Mouse (Mus musculus) cerebellum, postnatal 4 days (tissue): ENCODE results near the gene Tnfrsf4.

ENCODE experiments used
- DNase-seq, 2 experiments: peaks; one replicate each; pipeline ENCODE4 v3.0.0; 2022; ENCODE audit warnings: low spot score in 2 of 2, mixed read lengths in 1 of 2

Tnfrsf4 gene

GRCm38 (mm10) chr4:156028580-156028979 lies 14.9 kb downstream of the Tnfrsf4 start:
- DNase-seq: no peak

GRCm38 (mm10) chr4:156030651-156031118 lies 17.0 kb downstream of the Tnfrsf4 start:
- DNase-seq: no peak

GRCm38 (mm10) chr4:156031255-156031592 lies 17.6 kb downstream of the Tnfrsf4 start:
- DNase-seq: no peak

- DNase-seq: peak; percentile 42 to 72
Observed at GRCm38 (mm10) chr4:156031593-156032391, 18.1 kb downstream of the Tnfrsf4 start.

- no peak for DNase-seq
Observed at GRCm38 (mm10) chr4:156032856-156033255, 19.2 kb downstream of the Tnfrsf4 start.

GRCm38 (mm10) chr4:156033476-156034119 lies 20.0 kb downstream of the Tnfrsf4 start:
- DNase-seq: peak in 1 of 2 experiments; percentile 19

GRCm38 (mm10) chr4:156034301-156034700 lies 20.7 kb downstream of the Tnfrsf4 start:
- no peak for DNase-seq

GRCm38 (mm10) chr4:156034901-156035300 lies 21.3 kb downstream of the Tnfrsf4 start:
- no peak for DNase-seq

- DNase-seq: no peak
Observed at GRCm38 (mm10) chr4:156044754-156045153, 31.1 kb downstream of the Tnfrsf4 start.

- no peak for DNase-seq
Observed at GRCm38 (mm10) chr4:156049779-156050178, 36.1 kb downstream of the Tnfrsf4 start.

- no peak for DNase-seq
Observed at GRCm38 (mm10) chr4:156050391-156050980, 36.8 kb downstream of the Tnfrsf4 start.

GRCm38 (mm10) chr4:156053113-156053512 lies 39.5 kb downstream of the Tnfrsf4 start:
- no peak for DNase-seq

GRCm38 (mm10) chr4:156054130-156054529 lies 40.5 kb downstream of the Tnfrsf4 start:
- no peak for DNase-seq

GRCm38 (mm10) chr4:156054606-156055005 lies 41.0 kb downstream of the Tnfrsf4 start:
- no peak for DNase-seq

GRCm38 (mm10) chr4:156055173-156055572 lies 41.5 kb downstream of the Tnfrsf4 start:
- DNase-seq: no peak

GRCm38 (mm10) chr4:156057702-156058101 lies 44.1 kb downstream of the Tnfrsf4 start:
- DNase-seq: no peak

- DNase-seq: no peak
Observed at GRCm38 (mm10) chr4:156058826-156059225, 45.2 kb downstream of the Tnfrsf4 start.

GRCm38 (mm10) chr4:156059261-156059660 lies 45.6 kb downstream of the Tnfrsf4 start, which contains the start of gene Ttll10:
Gene Ttll10 (minus strand): TSS chr4:156059414.
- no peak for DNase-seq

GRCm38 (mm10) chr4:156059713-156060112 lies 46.1 kb downstream of the Tnfrsf4 start:
- DNase-seq: no peak

GRCm38 (mm10) chr4:156063861-156064509 lies 50.3 kb downstream of the Tnfrsf4 start:
- no peak for DNase-seq

GRCm38 (mm10) chr4:156064510-156064897 lies 50.9 kb downstream of the Tnfrsf4 start:
- DNase-seq: no peak
